Mouse (Mus musculus) adrenal gland, postnatal 0 days (tissue): ENCODE results near the gene Obox8. TPM values are rescaled to one million over a fixed set of nuclear protein-coding genes. Genes with fewer than 3 reads are reported as not detected.

Source experiments
- polyA plus RNA-seq: library from polyadenylated mRNA; unstranded; fragments of >200 nt; fragmentation: Nextera tagmentation; extraction: Ambion mirVana; gene quantifications from 2 replicates; pipeline ENCODE4 v1.2.1, GENCODE M21; 2015

Gene Obox8
- polyA plus RNA-seq = not detected in 2 replicates

GRCm38 (mm10) chr7:14333457-14333856, at the start of gene Obox8:
Obox8 (minus strand) TSS chr7:14333557.

Other genes starting within 250 kb of the Obox8 start
- 0.16 TPM in 1 of 2 replicates, not detected in the other for gene Sult2a3, start 210.5 kb downstream of the Obox8 start, polyA plus RNA-seq
- gene Sult2a6, start 78.7 kb downstream of the Obox8 start, polyA plus RNA-seq = 0.39 TPM in 1 of 2 replicates, not detected in the other
- gene Sult2a8, start 113.2 kb upstream of the Obox8 start, polyA plus RNA-seq = 0.30 and 0.40 TPM in 2 replicates
- not detected in 2 replicates for gene Sult2a7, start 160.7 kb upstream of the Obox8 start, polyA plus RNA-seq
- gene Vmn1r90, start 229.9 kb upstream of the Obox8 start, polyA plus RNA-seq = 0.05 and 0.06 TPM in 2 replicates